Mouse (Mus musculus) limb, embryonic 11.5 days (tissue): ENCODE results near the gene Zfp738. TPM values are rescaled to one million over a fixed set of nuclear protein-coding genes. Genes with fewer than 3 reads are reported as not detected.
"Not testable (repeated sequence)": the region's sequence is repeated elsewhere in the genome, so short reads cannot be mapped to it uniquely, and the experiment has no call there.

Experiments used
- ATAC-seq: fragments of 200-750 bp; cut with Nextera tagmentation; 2 replicates; pipeline ENCODE4 v1.8.0; 2017; ENCODE audit warnings: low read depth; ENCODE audit not compliant: insufficient number of reproducible peaks, low FRiP score, low TSS enrichment
- DNase-seq: peaks from one replicate; pipeline ENCODE4 v3.0.0-alpha.2; 2015; ENCODE audit warnings: low spot score
- H3K27ac ChIP-seq: fragments of 300-500 bp; sonication (generic); replicated peaks from 2 replicates; pipeline ENCODE4 v1.5.1; 2014; ENCODE audit warnings: low read depth, mild to moderate bottlenecking, low read length
- H3K27me3 ChIP-seq: fragments of 300-500 bp; sonication (generic); 2 replicates; pipeline ENCODE4 v1.6.1; 2014; ENCODE audit warnings: mild to moderate bottlenecking, low read length, mixed read lengths; ENCODE audit not compliant: control insufficient read depth, insufficient read depth
- H3K36me3 ChIP-seq: fragments of 300-500 bp; sonication (generic); 2 replicates; pipeline ENCODE4 v1.6.1; 2014; ENCODE audit warnings: mild to moderate bottlenecking, low read length, moderate library complexity, mixed read lengths; ENCODE audit not compliant: control insufficient read depth, insufficient read depth
- H3K4me1 ChIP-seq: fragments of 300-500 bp; sonication (generic); 2 replicates; pipeline ENCODE4 v1.6.1; 2014; ENCODE audit warnings: low read length, mixed read lengths; ENCODE audit not compliant: control insufficient read depth, insufficient read depth
- H3K4me2 ChIP-seq: fragments of 300-500 bp; sonication (generic); 2 replicates; pipeline ENCODE4 v1.6.1; 2014; ENCODE audit warnings: low read depth, mild to moderate bottlenecking, moderate library complexity; ENCODE audit not compliant: severe bottlenecking
- H3K4me3 ChIP-seq: fragments of 300-500 bp; sonication (generic); 2 replicates; pipeline ENCODE4 v1.5.1; 2014; ENCODE audit warnings: low read depth, low read length
- H3K9ac ChIP-seq: fragments of 300-500 bp; sonication (generic); 2 replicates; pipeline ENCODE4 v1.6.1; 2014; ENCODE audit warnings: mild to moderate bottlenecking, low read length
- H3K9me3 ChIP-seq: fragments of 300-500 bp; sonication (generic); 2 replicates; pipeline ENCODE4 v1.6.1; 2016; ENCODE audit warnings: low read length; ENCODE audit not compliant: control insufficient read depth
- WGBS: fragments of 180-500 bp; shearing (Covaris S2); extraction: QIAGEN DNeasy Blood & Tissue Kit; methylation state at CpG from one replicate; pipeline ENCODE4 v1.1.7; 2014; 5-methylcytosine and 5-hydroxymethylcytosine counted together
- polyA plus RNA-seq: library from polyadenylated mRNA; unstranded; fragments of >200 nt; fragmentation: Nextera tagmentation; extraction: Ambion mirVana; gene quantifications from 2 replicates; pipeline ENCODE4 v1.2.1, GENCODE M21; 2014

Zfp738 gene
- 14.0 and 14.2 TPM in 2 replicates for polyA plus RNA-seq

GRCm38 (mm10) chr13:67686971-67687370 lies at the start of gene Zfp738:
Gene Zfp738 (minus strand): TSS chr13:67687071.
- Histone ChIP-seq H3K36me3 (no peaks in the 10 kb centered on the region), H3K27ac (no peak within 1 kb of the TSS), H3K4me2 (no peak within 1 kb of the TSS), H3K27me3 (no peaks in the 10 kb centered on the region), H3K9ac (no peak within 1 kb of the TSS), H3K4me1 (no peaks in the 10 kb centered on the region), H3K4me3 (no peak within 1 kb of the TSS), H3K9me3 (no peaks in the 10 kb centered on the region)
- no peak for DNase-seq
- 82% methylated on average over 4 of the region's 4 CpGs for WGBS
- no peak for ATAC-seq

DNA sequence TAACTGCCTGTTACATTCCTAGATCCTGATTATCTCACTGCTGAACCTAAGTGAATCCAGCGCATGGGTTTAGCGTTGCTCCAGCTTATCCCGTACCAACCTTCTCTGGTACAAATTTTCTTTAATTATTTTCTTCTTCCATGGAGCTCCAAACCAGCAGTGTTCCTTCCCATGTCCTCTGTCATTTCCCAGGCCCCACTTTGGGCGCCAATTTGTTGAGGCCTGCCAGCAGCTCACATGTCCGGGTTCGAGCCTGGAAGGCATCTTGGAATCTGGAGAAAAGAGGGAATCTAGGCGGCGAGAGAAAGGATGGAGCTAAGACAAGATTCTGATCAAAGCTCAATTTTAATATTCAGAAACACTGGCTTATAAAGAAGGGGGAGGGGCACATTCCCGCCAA lies 47.5 kb upstream of the Zfp738 start:
- not testable (repeated sequence) for H3K4me3 ChIP-seq, ATAC-seq, H3K9me3 ChIP-seq, H3K36me3 ChIP-seq, DNase-seq, H3K9ac ChIP-seq, H3K27ac ChIP-seq, H3K4me2 ChIP-seq, H3K4me1 ChIP-seq, H3K27me3 ChIP-seq
- 90% methylated on average over 9 of the region's 9 CpGs for WGBS

GRCm38 (mm10) chr13:67729441-67729840 lies 42.6 kb upstream of the Zfp738 start:
- H3K9ac ChIP-seq, result not testable (repeated sequence)

GRCm38 (mm10) chr13:67728641-67729318 lies 41.9 kb upstream of the Zfp738 start, which contains the start of gene Zfp65:
Gene Zfp65 (minus strand): TSS chr13:67729173.
- Histone ChIP-seq H3K36me3 (no peaks in the 10 kb centered on the region), H3K9me3 (no peaks in the 10 kb centered on the region; the same call in 1 of the 2 replicates), H3K4me2 (peak within 1 kb of the TSS; percentile 58), H3K9ac (peak within 1 kb of the TSS; percentile 56), H3K27me3 (no peaks in the 10 kb centered on the region), H3K4me3 (peak within 1 kb of the TSS; percentile 61), H3K27ac (no peak within 1 kb of the TSS), H3K4me1 (no peaks in the 10 kb centered on the region)
- peak; percentile 84 for ATAC-seq
- DNase-seq, result peak; percentile 74
- 3% methylated on average over 20 of the region's 21 CpGs for WGBS

More at GRCm38 (mm10) chr13:67729441-67729840, 42.6 kb upstream of the Zfp738 start:
- Histone ChIP-seq H3K4me3 (peak overlapping the region; percentile 61), H3K4me2 (peak overlapping the region; percentile 58; the same call in 1 of the 2 replicates)
- WGBS, result 59% methylated on average over 4 of the region's 4 CpGs
- not testable (repeated sequence) for H3K36me3 ChIP-seq, H3K4me1 ChIP-seq, H3K27me3 ChIP-seq, H3K27ac ChIP-seq, H3K9me3 ChIP-seq
- ATAC-seq (peak; percentile 67), DNase-seq (peak; percentile 27)

DNA sequence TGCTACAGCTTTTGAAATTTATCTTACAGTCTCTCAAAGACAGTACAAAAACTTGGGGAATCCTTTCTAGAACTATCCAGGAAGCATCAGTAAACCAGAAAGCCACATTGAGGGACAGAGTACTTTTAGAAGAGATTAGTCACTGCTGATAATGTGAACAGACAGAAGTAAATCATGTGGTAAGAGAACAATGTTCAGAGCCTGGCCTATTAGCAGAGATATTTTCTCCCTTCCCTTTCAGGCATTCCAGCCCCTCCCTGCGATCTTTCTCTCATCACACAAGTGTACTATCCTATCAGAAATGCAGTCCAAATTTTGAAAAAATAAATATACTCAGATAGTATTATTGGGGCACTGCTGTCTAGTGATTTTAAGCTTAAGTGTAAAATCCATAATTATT lies 41.2 kb upstream of the Zfp738 start:
- DNase-seq, result no peak
- H3K27ac ChIP-seq, result no peak overlapping the region
- 92% methylated on average over 1 of the region's 1 CpGs for WGBS

DNA sequence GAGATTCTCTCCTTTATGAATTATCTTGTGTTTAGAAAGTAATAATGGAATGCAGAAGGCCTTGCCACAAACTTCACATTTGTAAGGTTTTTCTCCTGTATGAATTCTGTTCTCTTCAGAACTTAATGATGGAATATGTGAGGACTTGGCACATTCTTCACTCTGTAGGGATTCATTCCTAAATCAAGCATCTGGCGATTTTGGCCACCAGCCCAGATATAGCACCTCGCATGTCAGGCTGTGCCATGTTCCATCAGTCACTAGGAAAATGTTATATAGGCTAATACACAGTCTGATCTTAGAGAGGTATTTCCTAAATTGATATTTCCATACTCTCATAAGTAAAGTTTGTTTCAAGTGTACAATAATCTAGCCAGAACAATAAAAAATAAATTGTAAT lies 38.5 kb upstream of the Zfp738 start:
- H3K9ac ChIP-seq, H3K27ac ChIP-seq, DNase-seq, H3K4me1 ChIP-seq, H3K36me3 ChIP-seq, H3K9me3 ChIP-seq, ATAC-seq, H3K4me3 ChIP-seq, H3K4me2 ChIP-seq, H3K27me3 ChIP-seq: not testable (repeated sequence)
- 93% methylated on average over 2 of the region's 2 CpGs for WGBS

More for the DNA sequence above, 41.2 kb upstream of the Zfp738 start:
- H3K9me3 ChIP-seq, result no peaks in the 10 kb centered on the region
- peak overlapping the region; percentile 61; the same call in 1 of the 2 replicates for H3K4me3 ChIP-seq
- H3K36me3 ChIP-seq, result no peaks in the 10 kb centered on the region
- H3K4me2 ChIP-seq, result peak overlapping the region; percentile 58; the same call in 1 of the 2 replicates
- H3K4me1 ChIP-seq, result no peaks in the 10 kb centered on the region
- no peak overlapping the region for H3K9ac ChIP-seq
- ATAC-seq, result no peak
- H3K27me3 ChIP-seq, result no peaks in the 10 kb centered on the region

GRCm38 (mm10) chr13:67723848-67724479 lies 37.1 kb upstream of the Zfp738 start:
- no peaks in the 10 kb centered on the region for H3K9me3 ChIP-seq
- WGBS, result under 1% methylated on average over 17 of the region's 17 CpGs
- ATAC-seq (peak; percentile 95), DNase-seq (peak; percentile 91)
- no peaks in the 10 kb centered on the region for H3K36me3 ChIP-seq
- no peak overlapping the region; the same call in 1 of the 2 replicates for H3K27ac ChIP-seq
- H3K4me2 ChIP-seq, result peak overlapping the region; percentile 51
- H3K4me3 ChIP-seq, result peak overlapping the region; percentile 66
- peak overlapping the region; percentile 70 for H3K9ac ChIP-seq
- H3K4me1 ChIP-seq, result no peaks in the 10 kb centered on the region
- H3K27me3 ChIP-seq, result no peaks in the 10 kb centered on the region

- not testable (repeated sequence) for H3K9ac ChIP-seq, H3K4me3 ChIP-seq, H3K4me1 ChIP-seq, H3K9me3 ChIP-seq, ATAC-seq, H3K27me3 ChIP-seq, H3K27ac ChIP-seq, H3K36me3 ChIP-seq, DNase-seq, H3K4me2 ChIP-seq
- 83% methylated on average over 2 of the region's 2 CpGs for WGBS
Observed at GRCm38 (mm10) chr13:67683841-67684240, 3.0 kb downstream of the Zfp738 start.
